Mouse (Mus musculus) liver, embryonic 14.5 days (tissue): ENCODE measurements at regions not wholly inside any gene's neighbourhood (a gene's known extent, or its start where the extent isn't known, plus 50 kb on each side); places are given as distances from the start of the nearest gene placed in this dataset.

Experiments
- CTCF ChIP-seq: IDR thresholded peaks from 2 replicates; pipeline ENCODE4 v1.5.1; 2016; ENCODE audit warnings: antibody characterized with exemption, low read depth, control low read depth
- EP300 ChIP-seq: IDR thresholded peaks from 2 replicates; pipeline ENCODE4 v1.6.1; 2016; ENCODE audit warnings: antibody characterized with exemption, low read depth

GRCm38 (mm10) chr5:126547841-126548240 is 693.8 kb upstream of the Tmem132c start:
- no peak for TF ChIP-seq CTCF
- no peak for TF ChIP-seq EP300
